Mouse (Mus musculus): ENCODE results near the gene Ubxn2a.
"Not testable (repeated sequence)": the region's sequence is repeated elsewhere in the genome, so short reads cannot be mapped to it uniquely, and the experiment has no call there.

DNA sequence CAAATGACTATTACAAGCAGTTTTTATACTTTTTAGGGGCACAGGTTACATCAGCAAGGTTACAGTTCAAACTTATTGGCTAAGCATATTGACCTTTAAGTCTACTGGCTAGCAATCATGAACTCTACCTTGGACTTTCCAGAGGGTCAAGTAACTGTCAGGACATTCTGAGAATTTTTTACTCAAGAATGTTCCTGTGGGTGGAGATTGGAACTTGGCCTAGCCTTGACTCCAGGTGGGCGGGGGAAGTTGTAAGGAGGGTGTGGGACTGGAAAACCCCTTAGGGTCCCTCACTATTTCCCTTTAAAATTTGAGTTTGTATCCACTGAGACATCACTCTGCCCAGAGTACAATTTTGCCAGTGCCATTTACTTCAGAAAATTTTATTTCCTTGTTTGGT is 3.0 kb upstream of the Ubxn2a start:
- TF ChIP-seq CTCF, EP300 (IDR thresholded peaks at IDR 0.05; ENCODE audit: low read depth): not testable (repeated sequence)
